Mouse (Mus musculus) lung, adult 2 months (tissue): ENCODE data around the gene Castor1.

ENCODE experiments used
- CTCF ChIP-seq: fragments of 200-500 bp; IDR thresholded peaks from 2 replicates; pipeline ENCODE4 v1.5.1; 2011; ENCODE audit warnings: mild to moderate bottlenecking, low read length, control low read depth; ENCODE audit not compliant: insufficient read depth
- POLR2A ChIP-seq: fragments of 200-500 bp; IDR thresholded peaks from 2 replicates; pipeline ENCODE4 v1.6.1; 2011; ENCODE audit warnings: low read depth, mild to moderate bottlenecking, control low read depth, low read length, borderline replicate concordance; ENCODE audit errors: extremely low read depth

DNA sequence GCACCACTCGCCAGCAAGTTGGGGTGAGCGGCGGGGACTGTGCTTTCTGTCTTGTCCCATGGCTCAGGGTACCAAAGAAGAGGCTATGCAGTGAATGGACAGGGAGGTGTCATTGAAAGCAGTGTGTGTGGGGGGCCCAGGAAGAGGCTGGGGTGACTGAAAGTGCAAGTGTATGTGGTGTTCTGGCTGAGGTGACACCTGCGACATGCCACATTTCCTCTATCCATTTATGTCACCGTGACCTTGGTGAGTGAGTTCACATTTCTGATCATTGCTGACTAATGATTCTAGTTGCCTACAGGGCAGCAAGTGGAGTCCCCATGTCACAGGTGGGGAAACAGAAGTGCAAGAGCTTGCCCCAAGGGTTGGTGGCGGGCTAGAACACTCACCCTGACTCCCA is 50.5 kb downstream of the Castor1 start:
- no peak for TF ChIP-seq CTCF
- TF ChIP-seq POLR2A = no peak
